Mouse (Mus musculus) liver, embryonic 11.5 days (tissue): Measurements from ENCODE around the gene Tradd. TPM values are rescaled to one million over a fixed set of nuclear protein-coding genes. Genes with fewer than 3 reads are reported as not detected.
A peak's percentile ranks its signal among the peaks of the same experiment; 100 is the strongest.

Experiments used
- ATAC-seq: fragments of 200-750 bp; cut with Nextera tagmentation; replicated peaks from 2 replicates; pipeline ENCODE4 v1.8.0; 2017; ENCODE audit warnings: moderate number of reproducible peaks, mild to moderate bottlenecking, moderate TSS enrichment, moderate library complexity; ENCODE audit not compliant: low FRiP score
- DNase-seq: peaks from one replicate; pipeline ENCODE4 v3.0.0-alpha.2; 2017; ENCODE audit warnings: low spot score
- H3K27ac ChIP-seq: fragments of 300-500 bp; sonication (generic); 2 replicates; pipeline ENCODE4 v1.5.1; 2014; ENCODE audit warnings: mild to moderate bottlenecking, low read depth, low read length, control low read depth
- H3K27me3 ChIP-seq: fragments of 300-500 bp; sonication (generic); replicated peaks from 2 replicates; pipeline ENCODE4 v1.6.1; 2014; ENCODE audit warnings: low read length, mixed read lengths; ENCODE audit not compliant: control insufficient read depth, insufficient read depth
- H3K36me3 ChIP-seq: fragments of 300-500 bp; sonication (generic); 2 replicates; pipeline ENCODE4 v1.6.1; 2014; ENCODE audit warnings: mild to moderate bottlenecking, low read length, moderate library complexity, mixed read lengths; ENCODE audit not compliant: control insufficient read depth, insufficient read depth
- H3K4me1 ChIP-seq: fragments of 300-500 bp; sonication (generic); replicated peaks from 2 replicates; pipeline ENCODE4 v1.6.1; 2014; ENCODE audit warnings: low read length, mixed read lengths; ENCODE audit not compliant: control insufficient read depth, insufficient read depth
- H3K4me2 ChIP-seq: fragments of 300-500 bp; sonication (generic); 2 replicates; pipeline ENCODE4 v1.6.1; 2014; ENCODE audit warnings: mild to moderate bottlenecking, control low read depth, moderate library complexity
- H3K4me3 ChIP-seq: fragments of 300-500 bp; sonication (generic); 2 replicates; pipeline ENCODE4 v1.5.1; 2014; ENCODE audit warnings: low read depth, low read length, control low read depth
- H3K9ac ChIP-seq: fragments of 300-500 bp; sonication (generic); 2 replicates; pipeline ENCODE4 v1.6.1; 2014; ENCODE audit warnings: low read depth, low read length, control low read depth
- H3K9me3 ChIP-seq: fragments of 300-500 bp; sonication (generic); 2 replicates; pipeline ENCODE4 v1.6.1; 2016; ENCODE audit warnings: low read length, inconsistent platforms, mixed read lengths; ENCODE audit not compliant: control insufficient read depth
- WGBS: fragments of 180-500 bp; shearing (Covaris S2); extraction: QIAGEN DNeasy Blood & Tissue Kit; methylation state at CpG from one replicate; pipeline ENCODE4 v1.1.7; 2014; 5-methylcytosine and 5-hydroxymethylcytosine counted together
- polyA plus RNA-seq: library from polyadenylated mRNA; unstranded; fragments of >200 nt; fragmentation: Nextera tagmentation; extraction: Ambion mirVana; gene quantifications from 2 replicates; pipeline ENCODE4 v1.2.1, GENCODE M21; 2014

Gene Tradd
- polyA plus RNA-seq: 23.1 and 23.2 TPM in 2 replicates

GRCm38 (mm10) chr8:105264024-105264982 is at the start of gene Tradd, which contains the start of gene Fbxl8:
Gene Tradd, minus strand, starts transcription at chr8:105264609.
Gene Fbxl8, plus strand, starts transcription at chr8:105264648.
- peak; percentile 80 for ATAC-seq
- Histone ChIP-seq H3K36me3 (no peaks in the 10 kb centered on the region), H3K4me3 (peak within 1 kb of the TSS; percentile 64), H3K4me1 (peaks cover 34% of the 10 kb centered on the region), H3K27ac (no peak within 1 kb of the TSS), H3K27me3 (peaks cover 49% of the 10 kb centered on the region), H3K9me3 (peaks cover 6% of the 10 kb centered on the region; the same call in 1 of the 2 replicates), H3K4me2 (peak within 1 kb of the TSS; percentile 81), H3K9ac (peak within 1 kb of the TSS; percentile 75)
- DNase-seq: peak; percentile 78
- 2% methylated on average over 54 of the region's 54 CpGs for WGBS

GRCm38 (mm10) chr8:105313622-105314402 is 49.4 kb upstream of the Tradd start:
- H3K4me3 ChIP-seq: no peak overlapping the region
- ATAC-seq (0 out of 2 replicates have a peak, but pooled peaks have one; percentile 28), DNase-seq (no peak)
- no peaks in the 10 kb centered on the region for H3K27me3 ChIP-seq
- WGBS: 81% methylated on average over 9 of the region's 9 CpGs
- peaks cover 29% of the 10 kb centered on the region for H3K4me1 ChIP-seq
- H3K27ac ChIP-seq: peak overlapping the region; percentile 65
- no peaks in the 10 kb centered on the region for H3K9me3 ChIP-seq
- H3K9ac ChIP-seq: peak overlapping the region; percentile 47; the same call in 1 of the 2 replicates
- peaks cover 32% of the 10 kb centered on the region for H3K36me3 ChIP-seq
- H3K4me2 ChIP-seq: peak overlapping the region; percentile 50

- H3K9ac ChIP-seq: peak overlapping the region; percentile 47; the same call in 1 of the 2 replicates
- no peak overlapping the region for H3K4me3 ChIP-seq
- peaks cover 32% of the 10 kb centered on the region for H3K36me3 ChIP-seq
- H3K9me3 ChIP-seq: no peaks in the 10 kb centered on the region
- peak; percentile 78 for ATAC-seq
- H3K27ac ChIP-seq: peak overlapping the region; percentile 65
- DNase-seq: no peak
- peak overlapping the region; percentile 50 for H3K4me2 ChIP-seq
- 71% methylated on average over 8 of the region's 8 CpGs for WGBS
- H3K27me3 ChIP-seq: no peaks in the 10 kb centered on the region
- H3K4me1 ChIP-seq: peaks cover 29% of the 10 kb centered on the region
Observed at GRCm38 (mm10) chr8:105312891-105313481, 48.6 kb upstream of the Tradd start.

GRCm38 (mm10) chr8:105311718-105312117 is 47.3 kb upstream of the Tradd start:
- Histone ChIP-seq H3K36me3 (peaks cover 40% of the 10 kb centered on the region), H3K9ac (no peak overlapping the region), H3K4me2 (no peak overlapping the region), H3K4me1 (peaks cover 29% of the 10 kb centered on the region), H3K4me3 (no peak overlapping the region), H3K27me3 (no peaks in the 10 kb centered on the region), H3K9me3 (no peaks in the 10 kb centered on the region), H3K27ac (peak overlapping the region; percentile 55; the same call in 1 of the 2 replicates)
- ATAC-seq: peak; percentile 63
- 54% methylated on average over 1 of the region's 1 CpGs for WGBS
- DNase-seq: no peak

- peaks cover 35% of the 10 kb centered on the region for H3K36me3 ChIP-seq
- H3K4me2 ChIP-seq: no peak overlapping the region
- H3K4me1 ChIP-seq: peaks cover 38% of the 10 kb centered on the region
- ATAC-seq (no peak), DNase-seq (no peak)
- 86% methylated on average over 8 of the region's 8 CpGs for WGBS
- no peak overlapping the region for H3K27ac ChIP-seq
- no peak overlapping the region for H3K4me3 ChIP-seq
- H3K9ac ChIP-seq: no peak overlapping the region
- H3K9me3 ChIP-seq: no peaks in the 10 kb centered on the region
- no peaks in the 10 kb centered on the region for H3K27me3 ChIP-seq
Observed at GRCm38 (mm10) chr8:105310118-105310517, 45.7 kb upstream of the Tradd start.

GRCm38 (mm10) chr8:105309142-105309847 is 44.9 kb upstream of the Tradd start:
- Histone ChIP-seq H3K36me3 (peaks cover 33% of the 10 kb centered on the region), H3K9ac (no peak overlapping the region), H3K27ac (no peak overlapping the region), H3K9me3 (no peaks in the 10 kb centered on the region), H3K4me2 (no peak overlapping the region), H3K4me3 (no peak overlapping the region), H3K27me3 (no peaks in the 10 kb centered on the region), H3K4me1 (peaks cover 43% of the 10 kb centered on the region)
- ATAC-seq (no peak), DNase-seq (no peak)
- WGBS: 80% methylated on average over 15 of the region's 15 CpGs

- peaks cover 36% of the 10 kb centered on the region for H3K36me3 ChIP-seq
- DNase-seq: no peak
- no peak overlapping the region for H3K9ac ChIP-seq
- 91% methylated on average over 10 of the region's 10 CpGs for WGBS
- H3K4me1 ChIP-seq: peaks cover 39% of the 10 kb centered on the region
- no peak overlapping the region for H3K4me2 ChIP-seq
- ATAC-seq: no peak
- H3K4me3 ChIP-seq: no peak overlapping the region
- H3K9me3 ChIP-seq: no peaks in the 10 kb centered on the region
- H3K27ac ChIP-seq: no peak overlapping the region
- H3K27me3 ChIP-seq: no peaks in the 10 kb centered on the region
Observed at GRCm38 (mm10) chr8:105308428-105308827, 44.0 kb upstream of the Tradd start.

- Histone ChIP-seq H3K4me1 (peaks cover 35% of the 10 kb centered on the region), H3K9me3 (no peaks in the 10 kb centered on the region), H3K27ac (no peak overlapping the region), H3K4me3 (no peak overlapping the region), H3K36me3 (peaks cover 36% of the 10 kb centered on the region), H3K9ac (no peak overlapping the region), H3K4me2 (no peak overlapping the region), H3K27me3 (no peaks in the 10 kb centered on the region)
- WGBS: 94% methylated on average over 13 of the region's 13 CpGs
- ATAC-seq: no peak
- DNase-seq: no peak
Observed at GRCm38 (mm10) chr8:105307670-105308069, 43.3 kb upstream of the Tradd start.
